Mouse (Mus musculus) forebrain, embryonic 15.5 days (tissue): Measurements from ENCODE around the gene Zbtb48. TPM values are rescaled to one million over a fixed set of nuclear protein-coding genes. Genes with fewer than 3 reads are reported as not detected.
A peak's percentile ranks its signal among the peaks of the same experiment; 100 is the strongest.

ENCODE experiments used
- ATAC-seq: fragments of 200-750 bp; cut with Nextera tagmentation; replicated peaks from 2 replicates; pipeline ENCODE4 v1.8.0; 2017; ENCODE audit warnings: mild to moderate bottlenecking, moderate TSS enrichment, moderate library complexity
- H3K27ac ChIP-seq: fragments of 300-500 bp; sonication (generic); replicated peaks from 2 replicates; pipeline ENCODE4 v1.5.1; 2015; ENCODE audit warnings: mild to moderate bottlenecking, inconsistent platforms
- H3K27me3 ChIP-seq: fragments of 300-500 bp; sonication (generic); 2 replicates; pipeline ENCODE4 v1.6.1; 2015; ENCODE audit warnings: inconsistent platforms
- H3K36me3 ChIP-seq: fragments of 300-500 bp; sonication (generic); 2 replicates; pipeline ENCODE4 v1.6.1; 2015; ENCODE audit warnings: mild to moderate bottlenecking, inconsistent platforms
- H3K4me1 ChIP-seq: fragments of 300-500 bp; sonication (generic); 2 replicates; pipeline ENCODE4 v1.6.1; 2015; ENCODE audit warnings: inconsistent platforms
- H3K4me2 ChIP-seq: fragments of 300-500 bp; sonication (generic); replicated peaks from 2 replicates; pipeline ENCODE4 v1.6.1; 2015; ENCODE audit warnings: mild to moderate bottlenecking, inconsistent platforms
- H3K4me3 ChIP-seq: fragments of 300-500 bp; sonication (generic); 2 replicates; pipeline ENCODE4 v1.5.1; 2015; ENCODE audit warnings: mild to moderate bottlenecking, inconsistent platforms
- H3K9ac ChIP-seq: fragments of 300-500 bp; sonication (generic); replicated peaks from 2 replicates; pipeline ENCODE4 v1.6.1; 2015; ENCODE audit warnings: mild to moderate bottlenecking, inconsistent platforms
- H3K9me3 ChIP-seq: fragments of 300-500 bp; sonication (generic); 2 replicates; pipeline ENCODE4 v1.6.1; 2016; ENCODE audit warnings: inconsistent platforms
- WGBS: fragments of 180-500 bp; shearing (Covaris S2); methylation state at CpG from one replicate; pipeline ENCODE4 v1.1.7; 2015; ENCODE audit warnings: mixed read lengths; 5-methylcytosine and 5-hydroxymethylcytosine counted together
- polyA plus RNA-seq: library from polyadenylated mRNA; unstranded; fragments of >200 nt; fragmentation: Nextera tagmentation; extraction: Ambion mirVana; gene quantifications from 2 replicates; pipeline ENCODE4 v1.2.1, GENCODE M21; 2015

Gene Zbtb48
- polyA plus RNA-seq, 1 experiment from 2014 or later, result 21.5 TPM

- ATAC-seq, result peak; percentile 79
- Histone ChIP-seq H3K36me3 (no peaks in the 10 kb centered on the region; the same call in 1 of the 2 replicates), H3K9me3 (no peaks in the 10 kb centered on the region), H3K27me3 (peaks cover 22% of the 10 kb centered on the region), H3K4me3 (peak overlapping the region; percentile 78), H3K4me2 (peak overlapping the region; percentile 94), H3K27ac (peak overlapping the region; percentile 62), H3K4me1 (peaks cover 31% of the 10 kb centered on the region), H3K9ac (peak overlapping the region; percentile 46)
- WGBS, result under 1% methylated on average over 115 of the region's 115 CpGs
Measured at GRCm38 (mm10) chr4:152009076-152010051, 18.1 kb downstream of the Zbtb48 start.

GRCm38 (mm10) chr4:152008622-152009075 lies 18.8 kb downstream of the Zbtb48 start, which contains the start of gene Klhl21:
TSS of gene Klhl21 (plus strand) at chr4:152008803.
- peak within 1 kb of the TSS; percentile 62 for H3K27ac ChIP-seq
- ATAC-seq, result peak; percentile 87
- peaks cover 22% of the 10 kb centered on the region for H3K27me3 ChIP-seq
- H3K36me3 ChIP-seq, result no peaks in the 10 kb centered on the region
- H3K4me2 ChIP-seq, result peak within 1 kb of the TSS; percentile 94
- WGBS, result under 1% methylated on average over 45 of the region's 45 CpGs
- H3K4me1 ChIP-seq, result peaks cover 31% of the 10 kb centered on the region
- peak within 1 kb of the TSS; percentile 46 for H3K9ac ChIP-seq
- peak within 1 kb of the TSS; percentile 78 for H3K4me3 ChIP-seq
- no peaks in the 10 kb centered on the region for H3K9me3 ChIP-seq

GRCm38 (mm10) chr4:152008148-152008500 lies 19.3 kb downstream of the Zbtb48 start:
- peak overlapping the region; percentile 46 for H3K9ac ChIP-seq
- peaks cover 22% of the 10 kb centered on the region for H3K27me3 ChIP-seq
- no peaks in the 10 kb centered on the region for H3K36me3 ChIP-seq
- H3K27ac ChIP-seq, result 0 out of 2 replicates have a peak overlapping the region, but pooled peaks have one; percentile 9
- peaks cover 31% of the 10 kb centered on the region for H3K4me1 ChIP-seq
- 2% methylated on average over 14 of the region's 14 CpGs for WGBS
- H3K9me3 ChIP-seq, result no peaks in the 10 kb centered on the region
- peak overlapping the region; percentile 78 for H3K4me3 ChIP-seq
- H3K4me2 ChIP-seq, result peak overlapping the region; percentile 94
- ATAC-seq, result no peak

- no peak overlapping the region for H3K27ac ChIP-seq
- H3K4me3 ChIP-seq, result peak overlapping the region; percentile 78
- no peak for ATAC-seq
- H3K9me3 ChIP-seq, result no peaks in the 10 kb centered on the region
- peak overlapping the region; percentile 94 for H3K4me2 ChIP-seq
- H3K36me3 ChIP-seq, result no peaks in the 10 kb centered on the region
- H3K4me1 ChIP-seq, result peaks cover 31% of the 10 kb centered on the region
- H3K9ac ChIP-seq, result no peak overlapping the region
- peaks cover 22% of the 10 kb centered on the region for H3K27me3 ChIP-seq
- WGBS, result 4% methylated on average over 8 of the region's 8 CpGs
Measured at GRCm38 (mm10) chr4:152007481-152008147, 19.9 kb downstream of the Zbtb48 start.

- WGBS, result 27% methylated on average over 3 of the region's 3 CpGs
- ATAC-seq, result no peak
- peaks cover 31% of the 10 kb centered on the region for H3K4me1 ChIP-seq
- H3K9me3 ChIP-seq, result no peaks in the 10 kb centered on the region
- no peak overlapping the region for H3K4me2 ChIP-seq
- peaks cover 22% of the 10 kb centered on the region for H3K27me3 ChIP-seq
- H3K27ac ChIP-seq, result no peak overlapping the region
- H3K36me3 ChIP-seq, result no peaks in the 10 kb centered on the region
- H3K9ac ChIP-seq, result no peak overlapping the region
- H3K4me3 ChIP-seq, result no peak overlapping the region
Measured at GRCm38 (mm10) chr4:152006812-152007211, 20.7 kb downstream of the Zbtb48 start.

GRCm38 (mm10) chr4:152006137-152006536 lies 21.3 kb downstream of the Zbtb48 start:
- Histone ChIP-seq H3K9ac (no peak overlapping the region), H3K4me3 (no peak overlapping the region), H3K4me1 (peaks cover 31% of the 10 kb centered on the region), H3K27ac (no peak overlapping the region), H3K9me3 (no peaks in the 10 kb centered on the region), H3K27me3 (peaks cover 22% of the 10 kb centered on the region), H3K36me3 (no peaks in the 10 kb centered on the region), H3K4me2 (no peak overlapping the region)
- ATAC-seq, result no peak
- 76% methylated on average over 6 of the region's 6 CpGs for WGBS

GRCm38 (mm10) chr4:152002063-152002462 lies 25.4 kb downstream of the Zbtb48 start:
- Histone ChIP-seq H3K9ac (no peak overlapping the region), H3K27ac (no peak overlapping the region), H3K36me3 (no peaks in the 10 kb centered on the region), H3K9me3 (no peaks in the 10 kb centered on the region), H3K4me3 (no peak overlapping the region), H3K27me3 (peaks cover 9% of the 10 kb centered on the region), H3K4me2 (no peak overlapping the region), H3K4me1 (peaks cover 8% of the 10 kb centered on the region)
- ATAC-seq, result no peak
- WGBS, result 95% methylated on average over 3 of the region's 3 CpGs

GRCm38 (mm10) chr4:152001335-152001734 lies 26.1 kb downstream of the Zbtb48 start:
- Histone ChIP-seq H3K27me3 (peaks cover 1% of the 10 kb centered on the region; the same call in 1 of the 2 replicates), H3K4me3 (no peak overlapping the region), H3K36me3 (no peaks in the 10 kb centered on the region), H3K4me1 (peaks cover 10% of the 10 kb centered on the region), H3K9ac (no peak overlapping the region), H3K4me2 (no peak overlapping the region), H3K27ac (no peak overlapping the region), H3K9me3 (no peaks in the 10 kb centered on the region)
- 73% methylated on average over 4 of the region's 4 CpGs for WGBS
- ATAC-seq, result no peak

- H3K4me3 ChIP-seq, result no peak overlapping the region
- no peak overlapping the region for H3K9ac ChIP-seq
- no peak for ATAC-seq
- H3K36me3 ChIP-seq, result no peaks in the 10 kb centered on the region
- peaks cover 10% of the 10 kb centered on the region for H3K4me1 ChIP-seq
- no peak overlapping the region for H3K27ac ChIP-seq
- H3K9me3 ChIP-seq, result no peaks in the 10 kb centered on the region
- no peaks in the 10 kb centered on the region for H3K27me3 ChIP-seq
- H3K4me2 ChIP-seq, result no peak overlapping the region
- 46% methylated on average over 4 of the region's 4 CpGs for whole genome bisulfite sequencing
Measured at GRCm38 (mm10) chr4:152000906-152001305, 26.6 kb downstream of the Zbtb48 start.

GRCm38 (mm10) chr4:151999481-151999880 lies 28.0 kb downstream of the Zbtb48 start:
- no peaks in the 10 kb centered on the region for H3K27me3 ChIP-seq
- WGBS, result 66% methylated on average over 3 of the region's 3 CpGs
- H3K36me3 ChIP-seq, result no peaks in the 10 kb centered on the region
- ATAC-seq, result no peak
- peaks cover 14% of the 10 kb centered on the region for H3K4me1 ChIP-seq
- H3K9ac ChIP-seq, result no peak overlapping the region
- H3K4me3 ChIP-seq, result no peak overlapping the region
- no peak overlapping the region for H3K27ac ChIP-seq
- no peak overlapping the region for H3K4me2 ChIP-seq
- H3K9me3 ChIP-seq, result no peaks in the 10 kb centered on the region

- Histone ChIP-seq H3K36me3 (no peaks in the 10 kb centered on the region), H3K9me3 (no peaks in the 10 kb centered on the region), H3K9ac (no peak overlapping the region), H3K27ac (no peak overlapping the region), H3K4me2 (peak overlapping the region; percentile 57; the same call in 1 of the 2 replicates), H3K4me3 (peak overlapping the region; percentile 99; the same call in 1 of the 2 replicates), H3K27me3 (no peaks in the 10 kb centered on the region), H3K4me1 (peaks cover 29% of the 10 kb centered on the region)
- no peak for ATAC-seq
- 75% methylated on average over 3 of the region's 3 CpGs for WGBS
Measured at GRCm38 (mm10) chr4:151997701-151998100, 29.8 kb downstream of the Zbtb48 start.

- Histone ChIP-seq H3K9me3 (no peaks in the 10 kb centered on the region), H3K36me3 (peaks cover 6% of the 10 kb centered on the region), H3K27me3 (no peaks in the 10 kb centered on the region), H3K4me2 (peak overlapping the region; percentile 57), H3K4me1 (peaks cover 29% of the 10 kb centered on the region), H3K4me3 (peak overlapping the region; percentile 99), H3K27ac (peak overlapping the region; percentile 90), H3K9ac (peak overlapping the region; percentile 70)
- no peak for ATAC-seq
- 4% methylated on average over 13 of the region's 13 CpGs for WGBS
Measured at GRCm38 (mm10) chr4:151996951-151997222, 30.6 kb downstream of the Zbtb48 start.
